Mouse (Mus musculus): ENCODE data around the gene Rgs7.

The Rgs7 gene

GRCm38 (mm10) chr1:175317264-175317663, 175.0 kb downstream of the Rgs7 start:
- no peak for DNase-seq (ENCODE audit: extremely low read depth, low read depth)

- no peak for DNase-seq (ENCODE audit: extremely low read depth, low read depth)
Observed at GRCm38 (mm10) chr1:175307604-175308003, 184.7 kb downstream of the Rgs7 start.

- no peak for DNase-seq (ENCODE audit: extremely low read depth, low read depth)
Observed at GRCm38 (mm10) chr1:175300895-175301294, 191.4 kb downstream of the Rgs7 start.

DNA sequence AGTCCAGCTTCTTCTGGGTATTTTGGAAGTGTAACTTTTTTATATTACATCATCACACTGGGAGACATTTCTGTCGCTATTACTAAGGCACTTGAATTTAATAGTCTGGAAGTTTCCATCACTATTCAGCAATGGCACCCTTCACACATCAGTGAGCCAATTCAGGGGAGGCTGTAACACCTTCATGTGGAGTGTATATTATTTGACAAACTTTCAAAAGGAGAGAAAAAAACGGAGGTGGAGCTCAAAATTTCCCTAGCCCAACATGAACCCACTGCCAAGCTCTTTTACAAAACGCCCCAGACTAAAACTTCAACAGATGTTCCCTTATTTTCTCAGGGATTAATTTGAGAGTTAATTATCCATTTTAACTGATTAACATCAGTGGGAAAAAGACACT, 191.9 kb downstream of the Rgs7 start:
- DNase-seq (ENCODE audit: extremely low read depth, low read depth), result no peak

DNA sequence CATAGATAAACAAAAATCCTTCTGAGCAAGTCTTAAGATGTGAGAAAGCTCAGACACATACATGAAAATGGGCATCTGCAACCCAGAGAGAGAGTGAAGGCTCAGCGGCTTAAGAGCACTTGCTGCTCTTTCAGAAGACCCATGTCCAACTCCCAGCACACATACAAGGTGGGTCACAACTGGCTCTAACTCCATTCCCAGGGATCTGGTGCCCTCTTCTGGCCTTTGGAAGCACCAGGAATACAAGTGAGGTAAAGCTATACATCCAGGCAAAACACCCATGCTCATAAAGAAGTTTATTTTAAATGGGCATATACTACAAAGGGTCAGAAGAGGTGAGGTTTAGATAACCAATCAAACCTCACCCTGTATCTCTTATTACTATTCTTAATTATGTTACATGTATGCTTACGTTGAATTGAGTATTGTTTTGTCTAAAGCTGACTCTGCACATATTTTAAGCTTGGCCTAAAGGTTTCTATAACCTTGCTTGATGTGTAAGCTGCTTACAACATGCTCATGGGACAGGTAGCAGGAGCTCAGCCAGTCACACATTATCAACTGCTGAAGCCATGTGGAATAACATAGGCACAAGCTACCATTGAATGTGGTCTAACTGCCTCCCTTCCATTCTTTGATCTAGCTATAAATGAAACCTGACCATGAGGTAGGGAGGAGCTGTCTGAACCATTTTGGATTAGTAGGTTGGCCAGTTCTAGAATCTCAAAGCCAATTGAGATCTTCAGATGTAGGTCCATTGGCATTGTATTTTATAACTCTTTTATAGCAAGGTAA, 192.5 kb downstream of the Rgs7 start:
- DNase-seq (ENCODE audit: extremely low read depth, low read depth), result no peak

DNA sequence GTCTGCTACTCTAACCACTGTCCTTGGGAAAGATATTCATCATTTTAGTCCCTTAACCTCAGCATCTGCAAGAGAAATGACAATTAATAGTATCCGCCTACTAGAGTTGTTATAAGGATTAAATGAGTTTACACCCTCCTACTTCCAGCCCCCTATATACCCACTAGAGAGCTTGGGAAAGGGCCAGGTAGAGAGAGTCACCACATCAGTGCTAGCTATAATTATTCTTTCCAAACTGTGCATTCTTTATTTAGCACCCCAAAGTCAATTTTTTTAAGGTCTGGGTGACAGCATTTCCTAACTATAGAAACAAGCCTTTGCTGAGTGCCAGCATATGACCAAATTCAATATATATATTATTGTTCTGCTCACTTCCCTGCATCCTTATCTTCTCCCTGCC, 195.4 kb downstream of the Rgs7 start:
- DNase-seq (ENCODE audit: extremely low read depth, low read depth), result no peak

DNA sequence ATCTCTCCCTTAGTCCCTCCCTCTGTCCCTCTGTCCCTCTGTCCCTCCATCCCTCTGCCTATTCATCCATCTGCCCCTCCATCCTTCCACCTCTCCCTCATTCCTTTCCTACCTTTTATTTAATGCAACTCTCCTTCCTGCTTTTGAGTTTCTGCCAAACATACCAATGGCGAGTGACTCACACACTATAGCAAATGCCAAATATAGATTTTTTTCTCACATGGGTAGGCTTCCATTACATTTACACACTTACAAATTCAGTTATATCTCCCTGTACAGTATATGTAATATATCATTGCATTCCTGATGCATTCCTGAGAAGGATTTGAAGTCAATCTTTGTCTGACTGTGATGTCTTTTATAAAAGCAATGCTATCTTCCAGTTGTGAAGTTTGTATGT, 202.2 kb downstream of the Rgs7 start:
- DNase-seq (ENCODE audit: extremely low read depth, low read depth), result no peak

- no peak for DNase-seq (ENCODE audit: extremely low read depth, low read depth)
Observed at GRCm38 (mm10) chr1:175262341-175262740, 230.0 kb downstream of the Rgs7 start.

- no peak for DNase-seq (ENCODE audit: extremely low read depth, low read depth)
Observed at GRCm38 (mm10) chr1:175259374-175259773, 232.9 kb downstream of the Rgs7 start.

GRCm38 (mm10) chr1:175255224-175255623, 237.1 kb downstream of the Rgs7 start:
- DNase-seq (ENCODE audit: extremely low read depth, low read depth), result no peak

GRCm38 (mm10) chr1:175254724-175255123, 237.6 kb downstream of the Rgs7 start:
- DNase-seq (ENCODE audit: extremely low read depth, low read depth), result no peak

DNA sequence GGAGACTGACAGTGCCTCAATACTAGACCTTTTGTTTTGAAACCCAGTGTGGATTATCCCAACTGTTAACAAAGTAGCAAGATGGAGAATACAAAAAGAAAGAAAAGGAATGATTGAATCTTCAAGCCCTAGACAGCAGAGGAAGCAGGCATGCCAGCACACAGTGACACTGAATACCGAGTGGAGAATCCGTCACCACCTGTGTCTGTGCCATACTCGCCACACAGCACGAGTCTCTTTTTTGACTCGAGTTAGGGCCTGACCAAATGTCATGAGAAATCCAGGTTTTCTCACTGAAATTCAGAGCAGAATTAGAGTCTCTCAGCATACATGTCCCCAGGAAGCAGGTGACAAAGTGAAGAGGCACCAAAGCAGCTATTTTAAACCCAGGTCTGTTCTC, 250.2 kb downstream of the Rgs7 start:
- DNase-seq (ENCODE audit: extremely low read depth, low read depth), result no peak

DNA sequence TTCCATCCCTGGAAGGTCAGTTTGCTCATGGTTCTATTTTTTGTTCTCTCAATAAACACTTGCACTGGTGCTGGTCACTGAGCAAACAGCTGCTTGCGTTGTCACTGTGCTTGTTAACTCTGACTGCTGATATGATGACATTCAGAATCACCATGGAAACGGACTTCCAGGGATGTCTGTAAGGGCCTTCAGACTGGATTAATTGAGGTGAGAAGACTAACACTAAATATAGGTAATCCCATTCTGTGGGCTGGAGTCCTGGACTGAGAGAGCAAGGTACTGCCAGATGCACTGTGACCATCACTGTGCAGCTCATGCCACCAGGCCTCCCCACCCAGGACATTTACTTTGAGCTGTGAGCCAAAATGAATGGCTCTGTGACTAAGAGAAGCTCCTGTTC, 252.2 kb downstream of the Rgs7 start:
- DNase-seq (ENCODE audit: extremely low read depth, low read depth), result no peak

DNA sequence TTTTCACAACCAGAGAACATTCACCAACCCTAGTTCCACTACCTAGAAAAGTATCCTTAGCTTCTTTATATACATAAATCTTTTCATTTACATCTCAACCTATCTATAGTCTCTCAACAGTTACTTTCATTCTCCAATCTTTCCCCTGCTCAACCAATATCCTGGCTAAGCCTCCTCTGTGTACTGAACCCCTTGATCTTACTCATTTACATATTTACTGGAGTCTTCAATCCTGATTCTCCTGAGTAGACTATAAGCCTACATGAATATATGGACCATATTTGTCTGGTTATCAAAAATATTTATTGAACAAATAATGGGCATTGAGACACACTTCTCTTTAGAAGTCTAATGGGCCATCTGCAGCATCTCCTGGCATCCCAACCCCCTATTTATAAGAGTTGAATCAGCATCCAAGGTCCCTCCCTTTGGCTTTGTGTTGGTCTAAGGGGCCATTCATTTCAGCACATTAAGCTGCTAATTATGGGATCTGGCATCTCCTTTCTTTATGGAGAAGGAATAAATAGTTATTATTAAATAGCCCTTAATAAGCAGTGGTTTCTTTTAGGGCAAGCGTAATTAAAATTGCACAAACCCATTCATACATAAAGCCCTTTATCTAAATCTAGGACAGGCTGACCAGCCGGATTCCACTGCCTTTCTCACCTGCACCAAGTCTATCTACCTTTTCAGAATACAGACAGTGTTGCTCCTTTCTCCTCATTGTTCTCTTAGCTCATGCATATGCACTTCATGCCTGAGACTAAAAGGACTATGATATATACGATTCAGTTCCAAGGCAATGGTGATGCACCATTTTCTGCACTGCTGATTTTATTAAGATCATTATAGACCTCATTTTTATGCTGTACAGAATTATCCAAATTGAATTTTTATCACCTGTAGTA, 270.5 kb downstream of the Rgs7 start:
- no peak for DNase-seq (ENCODE audit: extremely low read depth, low read depth)

GRCm38 (mm10) chr1:175219563-175219962, 272.7 kb downstream of the Rgs7 start:
- DNase-seq (ENCODE audit: extremely low read depth, low read depth), result no peak

DNA sequence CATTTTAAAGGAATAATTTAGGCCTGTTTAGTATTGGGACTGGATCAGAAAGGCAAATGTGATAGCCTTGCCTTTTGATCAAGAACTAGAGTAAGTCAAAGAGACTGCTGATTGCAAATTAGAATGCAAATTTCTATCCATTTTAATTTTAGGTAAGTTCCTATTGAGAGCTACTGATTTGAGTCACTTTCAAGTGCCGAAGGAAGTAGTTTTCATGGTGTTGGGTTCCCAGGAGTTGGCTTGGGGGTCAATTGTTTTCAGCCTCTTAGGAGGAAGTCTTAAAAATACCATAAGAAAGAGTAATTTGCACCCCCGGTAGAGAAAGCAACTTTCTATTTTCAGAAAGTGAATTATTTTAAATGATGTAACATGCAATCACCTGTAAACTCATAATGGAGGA, 285.3 kb downstream of the Rgs7 start:
- no peak for DNase-seq (ENCODE audit: extremely low read depth, low read depth)

- DNase-seq (ENCODE audit: extremely low read depth, low read depth), result no peak
Observed at GRCm38 (mm10) chr1:175205633-175206032, 286.7 kb downstream of the Rgs7 start.

DNA sequence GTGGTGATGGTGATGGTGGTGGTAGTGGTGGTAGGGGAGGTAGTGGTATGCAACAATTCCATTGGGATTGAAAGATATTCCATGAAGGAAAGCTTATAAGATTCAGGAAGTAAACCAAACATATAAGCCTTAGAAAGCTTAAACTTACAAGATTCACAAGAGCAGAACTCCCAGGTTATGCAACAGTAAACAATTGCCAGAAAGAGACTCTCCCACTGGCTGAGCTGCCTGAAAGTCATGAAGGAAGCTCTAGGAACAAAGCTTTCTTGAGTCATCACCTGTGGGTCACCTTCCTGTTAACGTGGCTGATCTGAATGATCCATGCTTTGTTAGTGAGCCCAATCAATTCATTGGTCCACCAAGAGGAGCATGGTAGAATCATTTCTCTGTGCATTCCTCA, 288.8 kb downstream of the Rgs7 start:
- DNase-seq (ENCODE audit: extremely low read depth, low read depth), result no peak

- no peak for DNase-seq (ENCODE audit: extremely low read depth, low read depth)
Observed at GRCm38 (mm10) chr1:175202902-175203301, 289.4 kb downstream of the Rgs7 start.

- DNase-seq (ENCODE audit: extremely low read depth, low read depth), result no peak
Observed at GRCm38 (mm10) chr1:175198881-175199280, 293.4 kb downstream of the Rgs7 start.

GRCm38 (mm10) chr1:175195806-175196205, 296.5 kb downstream of the Rgs7 start:
- no peak for DNase-seq (ENCODE audit: extremely low read depth, low read depth)

- no peak for DNase-seq (ENCODE audit: extremely low read depth, low read depth)
Observed at GRCm38 (mm10) chr1:175188186-175188585, 304.1 kb downstream of the Rgs7 start.

- DNase-seq (ENCODE audit: extremely low read depth, low read depth), result no peak
Observed at GRCm38 (mm10) chr1:175185211-175185610, 307.1 kb downstream of the Rgs7 start.
